Comparison of ENCODE assay signal across 15 mouse cellular contexts in the genomic region with DNA sequence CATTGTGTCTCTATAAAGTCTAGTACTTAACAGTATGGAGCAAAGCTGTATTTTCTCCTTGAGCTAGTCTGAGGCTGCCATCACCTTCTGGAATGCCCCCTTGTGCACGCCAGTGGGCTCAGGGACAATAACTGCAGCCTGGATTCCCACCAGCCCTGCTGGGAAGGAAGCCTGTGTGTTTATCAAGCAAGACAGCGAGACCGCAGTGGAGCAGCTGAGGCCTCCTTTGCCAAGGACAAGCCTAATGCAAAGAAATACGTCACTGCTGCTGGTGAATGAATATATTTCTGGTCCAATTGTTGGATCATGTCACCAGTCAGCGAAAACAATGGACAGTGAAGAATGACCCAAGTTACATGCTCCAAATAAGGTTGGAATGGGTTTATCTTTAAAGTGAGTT.
DNase-seq lines count a peak whose midpoint lies in the region; ATAC-seq and TF ChIP-seq lines count a peak whose summit lies in the region.
"Had no signal": no experiment of that assay in that cellular context is flagged by ENCODE, and none has a peak within 500 bp of the region (broad histone marks: within the 10 kb centered on the region; RNA-seq: fewer than 3 reads in every experiment).

No protein-coding gene starts in this region.

- H3K9me3 ChIP-seq in heart, embryonic 15.5 days (replicated peaks), result no peaks in the 10 kb centered on the region
- H3K9me3 ChIP-seq in heart, embryonic 11.5 days (replicated peaks; ENCODE audit: control insufficient read depth, low read length), result no peaks in the 10 kb centered on the region
- no peaks in the 10 kb centered on the region for H3K9me3 ChIP-seq in stomach, postnatal 0 days (ENCODE audit: control insufficient read depth, low read length)
- H3K9me3 ChIP-seq: limb, embryonic 13.5 days; midbrain, embryonic 15.5 days; neural tube, embryonic 13.5 days had no signal

- 0 out of 2 replicates have a peak overlapping the region, but pooled peaks have one; percentile 18 for H3K27ac ChIP-seq in heart, embryonic 15.5 days
- H3K27ac ChIP-seq in heart, embryonic 11.5 days (ENCODE audit: low read depth, low read length), result no peak overlapping the region
- H3K27ac ChIP-seq in stomach, postnatal 0 days (replicated peaks), result no peak overlapping the region
- H3K27ac ChIP-seq: limb, embryonic 13.5 days; midbrain, embryonic 15.5 days; neural tube, embryonic 13.5 days had no signal

- no peaks in the 10 kb centered on the region for H3K36me3 ChIP-seq in heart, embryonic 15.5 days
- H3K36me3 ChIP-seq in heart, embryonic 11.5 days (ENCODE audit: control insufficient read depth, insufficient read depth, low read length), result no peaks in the 10 kb centered on the region
- H3K36me3 ChIP-seq in stomach, postnatal 0 days (ENCODE audit: control insufficient read depth, insufficient read depth, low read length), result no peaks in the 10 kb centered on the region
- H3K36me3 ChIP-seq: limb, embryonic 13.5 days; midbrain, embryonic 15.5 days; neural tube, embryonic 13.5 days had no signal

- no peak overlapping the region for H3K4me2 ChIP-seq in heart, embryonic 15.5 days
- H3K4me2 ChIP-seq in heart, embryonic 11.5 days, result no peak overlapping the region
- H3K4me2 ChIP-seq in stomach, postnatal 0 days (replicated peaks; ENCODE audit: low read depth), result no peak overlapping the region
- H3K4me2 ChIP-seq: limb, embryonic 13.5 days; midbrain, embryonic 15.5 days; neural tube, embryonic 13.5 days had no signal

- 38% methylated on average over 5 of the region's 5 CpGs for WGBS in heart, embryonic 15.5 days
- 52% methylated on average over 5 of the region's 5 CpGs for WGBS in heart, embryonic 11.5 days (ENCODE audit: insufficient replicate concordance)
- 32% methylated on average over 5 of the region's 5 CpGs for WGBS in stomach, postnatal 0 days

- peaks cover 18% of the 10 kb centered on the region for H3K4me1 ChIP-seq in heart, embryonic 15.5 days (replicated peaks)
- peaks cover 3% of the 10 kb centered on the region; the same call in 1 of the 2 replicates for H3K4me1 ChIP-seq in heart, embryonic 11.5 days (ENCODE audit: control insufficient read depth, insufficient read depth, low read length)
- no peaks in the 10 kb centered on the region for H3K4me1 ChIP-seq in stomach, postnatal 0 days (replicated peaks; ENCODE audit: control insufficient read depth, insufficient read depth)
- H3K4me1 ChIP-seq: limb, embryonic 13.5 days; midbrain, embryonic 15.5 days had no signal

- no peak for ATAC-seq in heart, embryonic 15.5 days (replicated peaks; ENCODE audit: insufficient number of reproducible peaks, insufficient read depth, low FRiP score, low read depth)
- ATAC-seq in heart, embryonic 11.5 days (replicated peaks; ENCODE audit: insufficient number of reproducible peaks, low FRiP score, low TSS enrichment), result no peak
- ATAC-seq in stomach, postnatal 0 days (ENCODE audit: low FRiP score, low TSS enrichment), result no peak
- ATAC-seq: midbrain, embryonic 15.5 days had no signal

- 0 out of 2 replicates have a peak, but pooled peaks have one; percentile 3 for TF ChIP-seq CTCF in stomach, postnatal 0 days (IDR thresholded peaks at IDR 0.05; ENCODE audit: low read depth)

- no peak for TF ChIP-seq EP300 in stomach, postnatal 0 days (optimal IDR thresholded peaks at IDR 0.05)

- H3K4me3 ChIP-seq in heart, embryonic 15.5 days, result no peak overlapping the region
- no peak overlapping the region for H3K4me3 ChIP-seq in heart, embryonic 11.5 days (ENCODE audit: low read depth, low read length)
- H3K4me3 ChIP-seq in stomach, postnatal 0 days (ENCODE audit: low read depth, low read length), result no peak overlapping the region
- H3K4me3 ChIP-seq: limb, embryonic 13.5 days; midbrain, embryonic 15.5 days; neural tube, embryonic 13.5 days had no signal

- H3K27me3 ChIP-seq in heart, embryonic 15.5 days, result no peaks in the 10 kb centered on the region
- no peaks in the 10 kb centered on the region for H3K27me3 ChIP-seq in heart, embryonic 11.5 days (ENCODE audit: control insufficient read depth, insufficient read depth, low read length)
- no peaks in the 10 kb centered on the region for H3K27me3 ChIP-seq in stomach, postnatal 0 days (ENCODE audit: control insufficient read depth, insufficient read depth, low read length)
- H3K27me3 ChIP-seq: limb, embryonic 13.5 days; midbrain, embryonic 15.5 days; neural tube, embryonic 13.5 days had no signal

- DNase-seq in embryo, embryonic 10 days (ENCODE audit: low spot score), result peak; percentile 20
- no peak for DNase-seq in embryo, embryonic 10.5 days (ENCODE audit: low spot score)
- DNase-seq in ovary, adult 18-20 months (ENCODE audit: low spot score), result peak; percentile 16
- no peak for DNase-seq in ovary, postnatal 14 days (ENCODE audit: low spot score)
- DNase-seq in stomach, postnatal 0 days (ENCODE audit: low spot score), result no peak
- no peak for DNase-seq in adrenal gland, postnatal 25 days
- DNase-seq: cerebellum, postnatal 25 days; kidney, adult 8-10 months; right cerebral cortex, adult 18-20 months; thymus, adult 18-20 months had no signal

- H3K9ac ChIP-seq in heart, embryonic 15.5 days, result no peak overlapping the region
- no peak overlapping the region for H3K9ac ChIP-seq in heart, embryonic 11.5 days (ENCODE audit: low read depth, low read length)
- H3K9ac ChIP-seq in stomach, postnatal 0 days (ENCODE audit: low read length), result no peak overlapping the region
- H3K9ac ChIP-seq: limb, embryonic 13.5 days; midbrain, embryonic 15.5 days; neural tube, embryonic 13.5 days had no signal

Comparison
In these comparisons a context has a peak if more than half of its experiments do, and no peak if none do; other contexts are left out.
1. DNase-seq: peak in embryo, embryonic 10 days (single experiment) and ovary, adult 18-20 months (single experiment); none in embryo, embryonic 10.5 days (single experiment), ovary, postnatal 14 days (single experiment), stomach, postnatal 0 days (single experiment) and adrenal gland, postnatal 25 days (single experiment).